Mouse (Mus musculus) kidney, adult 18-20 months (tissue): ENCODE data around the gene 1700008O03Rik.

Experiments
- DNase-seq: peaks from one replicate; pipeline ENCODE4 v3.0.0; 2021

Gene 1700008O03Rik

GRCm38 (mm10) chr7:44375207-44375606, 10.4 kb downstream of the 1700008O03Rik start:
- no peak for DNase-seq

GRCm38 (mm10) chr7:44374756-44375155, 10.9 kb downstream of the 1700008O03Rik start:
- no peak for DNase-seq

- peak; percentile 88 for DNase-seq
Measured at GRCm38 (mm10) chr7:44373889-44374652, 11.5 kb downstream of the 1700008O03Rik start.

GRCm38 (mm10) chr7:44373460-44373859, 12.2 kb downstream of the 1700008O03Rik start:
- no peak for DNase-seq

- no peak for DNase-seq
Measured at GRCm38 (mm10) chr7:44372678-44373077, 12.9 kb downstream of the 1700008O03Rik start.

GRCm38 (mm10) chr7:44360792-44361301, 24.8 kb downstream of the 1700008O03Rik start:
- DNase-seq, result no peak

- DNase-seq, result peak; percentile 96
Measured at GRCm38 (mm10) chr7:44359908-44360672, 25.5 kb downstream of the 1700008O03Rik start.

- no peak for DNase-seq
Measured at GRCm38 (mm10) chr7:44358886-44359654, 26.6 kb downstream of the 1700008O03Rik start.

GRCm38 (mm10) chr7:44358012-44358411, 27.6 kb downstream of the 1700008O03Rik start:
- DNase-seq, result no peak

- no peak for DNase-seq
Measured at GRCm38 (mm10) chr7:44357531-44357930, 28.1 kb downstream of the 1700008O03Rik start.

GRCm38 (mm10) chr7:44356590-44357481, 28.8 kb downstream of the 1700008O03Rik start:
- DNase-seq, result no peak

GRCm38 (mm10) chr7:44355411-44355810, 30.2 kb downstream of the 1700008O03Rik start:
- no peak for DNase-seq

GRCm38 (mm10) chr7:44353601-44354340, 31.8 kb downstream of the 1700008O03Rik start:
- no peak for DNase-seq

GRCm38 (mm10) chr7:44352750-44353600, 32.6 kb downstream of the 1700008O03Rik start:
- DNase-seq, result no peak

GRCm38 (mm10) chr7:44351881-44352749, 33.5 kb downstream of the 1700008O03Rik start:
- no peak for DNase-seq

- DNase-seq, result peak; percentile 80
Measured at GRCm38 (mm10) chr7:44350957-44351711, 34.5 kb downstream of the 1700008O03Rik start.

GRCm38 (mm10) chr7:44349043-44349442, 36.6 kb downstream of the 1700008O03Rik start:
- DNase-seq, result no peak

GRCm38 (mm10) chr7:44344622-44345021, 41.0 kb downstream of the 1700008O03Rik start:
- no peak for DNase-seq
